In genomic region chr8:126012334-126012733, GRCm38 (mm10) we compare ENCODE assay signal across 19 mouse cellular contexts. TPM values are rescaled to one million over a fixed set of nuclear protein-coding genes. Genes with fewer than 3 reads are reported as not detected.
"Had no signal": no experiment of that assay in that cellular context is flagged by ENCODE, and none has a peak within 500 bp of the region (broad histone marks: within the 10 kb centered on the region; RNA-seq: fewer than 3 reads in every experiment).

No protein-coding gene starts in this region.

- H3K4me3 ChIP-seq: kidney, embryonic 15.5 days; limb, embryonic 12.5 days; liver, embryonic 13.5 days; lung, embryonic 15.5 days; megakaryocyte, embryonic 14.5 days; midbrain, embryonic 12.5 days; neural tube, embryonic 13.5 days had no signal

- H3K36me3 ChIP-seq: kidney, embryonic 15.5 days; limb, embryonic 12.5 days; liver, embryonic 13.5 days; lung, embryonic 15.5 days; midbrain, embryonic 12.5 days; neural tube, embryonic 13.5 days had no signal

- H3K4me2 ChIP-seq: kidney, embryonic 15.5 days; limb, embryonic 12.5 days; liver, embryonic 13.5 days; lung, embryonic 15.5 days; midbrain, embryonic 12.5 days; neural tube, embryonic 13.5 days had no signal

- H3K9ac ChIP-seq: kidney, embryonic 15.5 days; limb, embryonic 12.5 days; liver, embryonic 13.5 days; liver, postnatal 0 days; lung, embryonic 15.5 days; midbrain, embryonic 12.5 days; neural tube, embryonic 13.5 days had no signal

- ATAC-seq: liver, postnatal 0 days; midbrain, embryonic 16.5 days had no signal

- H3K4me1 ChIP-seq: limb, embryonic 12.5 days; liver, embryonic 13.5 days; lung, embryonic 15.5 days; megakaryocyte, embryonic 14.5 days; midbrain, embryonic 12.5 days; neural tube, embryonic 13.5 days had no signal

- H3K9me3 ChIP-seq: kidney, embryonic 15.5 days; limb, embryonic 12.5 days; liver, embryonic 13.5 days; lung, embryonic 15.5 days; megakaryocyte, embryonic 14.5 days; midbrain, embryonic 12.5 days; neural tube, embryonic 13.5 days had no signal

- DNase-seq: kidney, postnatal 25 days; layer of hippocampus, postnatal 36 days; liver; liver, embryonic 13.5 days; liver, postnatal 0 days; lung, postnatal 14 days; retina, postnatal 1 day; right cerebral cortex, postnatal 4 days; spleen, adult 18-20 months; thymus, adult 18-20 months; thymus, postnatal 14 days had no signal

- H3K27me3 ChIP-seq: kidney, embryonic 15.5 days; limb, embryonic 12.5 days; liver, embryonic 13.5 days; lung, embryonic 15.5 days; megakaryocyte, embryonic 14.5 days; midbrain, embryonic 12.5 days; neural tube, embryonic 13.5 days had no signal

- H3K27ac ChIP-seq: kidney, embryonic 15.5 days; limb, embryonic 12.5 days; liver, embryonic 13.5 days; lung, embryonic 15.5 days; macrophage; midbrain, embryonic 12.5 days; neural tube, embryonic 13.5 days had no signal

RNA-seq across cellular contexts. Expression of gene Kcnk1, which starts 17.4 kb away (rescaled TPM):
- polyA plus RNA-seq: macrophage had no signal
